In the genomic region with DNA sequence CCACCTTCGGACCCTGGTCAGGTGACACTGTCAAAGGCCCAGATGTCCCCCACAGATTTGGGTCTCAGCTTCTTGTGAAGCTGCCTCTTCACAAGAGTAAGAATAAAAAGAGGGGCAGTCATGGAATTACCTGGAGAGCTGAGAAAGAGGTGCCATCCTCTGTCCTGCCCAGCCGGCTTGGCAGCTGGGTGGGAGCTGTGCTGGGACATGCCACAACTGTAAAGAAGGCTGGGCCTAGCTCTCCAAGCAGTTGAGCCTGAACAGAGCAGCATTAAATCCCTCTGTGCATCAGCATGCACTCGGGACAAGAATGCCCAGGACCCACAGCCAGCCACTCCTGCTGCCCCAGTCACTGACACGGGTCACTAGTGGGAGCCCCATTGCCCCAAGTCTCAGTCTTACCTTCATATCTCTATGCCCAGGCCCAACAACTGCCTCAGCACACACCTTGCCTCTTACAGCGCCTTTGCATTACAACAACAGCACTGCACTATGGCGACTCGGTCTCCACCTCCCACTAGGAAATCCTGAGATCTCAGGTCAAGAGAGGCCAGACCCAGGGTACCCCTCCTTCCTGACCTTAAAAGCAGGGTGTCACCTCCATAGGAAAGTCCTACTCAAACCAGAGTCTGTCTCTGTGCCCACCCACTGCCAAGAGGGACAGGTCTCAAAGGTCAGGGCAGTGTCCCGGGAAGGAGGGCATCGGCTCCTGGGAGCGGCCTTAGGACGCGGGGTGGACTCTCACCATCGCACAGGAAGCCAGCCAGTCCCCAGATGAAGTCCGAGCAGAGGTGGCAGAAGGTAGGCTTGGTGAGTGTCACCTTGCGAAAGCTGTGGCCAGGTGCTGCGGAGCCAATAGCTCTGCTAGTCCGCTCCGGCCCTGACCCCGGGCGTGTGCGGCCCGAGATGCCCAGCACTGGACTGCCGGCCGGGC, we compare ENCODE assay signal across 8 mouse cellular contexts. TPM values are rescaled to one million over a fixed set of nuclear protein-coding genes. Genes with fewer than 3 reads are reported as not detected.
DNase-seq lines count a peak whose midpoint lies in the region; ATAC-seq and TF ChIP-seq lines count a peak whose summit lies in the region.

Gene Idua, plus strand, starts transcription at position 634 of the 934 bp plus-strand sequence.

- 0 out of 2 replicates have a peak, but pooled peaks cover 4% of the 10 kb centered on the region for H3K27me3 ChIP-seq in limb, embryonic 13.5 days
- H3K27me3 ChIP-seq in neural tube, embryonic 13.5 days, result no peaks in the 10 kb centered on the region

- intact Hi-C loops in heart, postnatal 10 days (cut with DNase I), result loop anchor here (10.0 kb wide), 1 partner anchor 525 kb away; the partner anchor contains the start of genes Ccdc18 and Tmed5

- peak within 1 kb of the TSS; percentile 95 for H3K4me3 ChIP-seq in cortical plate, adult 2 months (ENCODE audit: insufficient read depth, low read length)
- H3K4me3 ChIP-seq in limb, embryonic 13.5 days, result peak within 1 kb of the TSS; percentile 88
- H3K4me3 ChIP-seq in neural tube, embryonic 13.5 days, result peak within 1 kb of the TSS; percentile 76

- peak; percentile 60 for ATAC-seq in limb, embryonic 13.5 days (ENCODE audit: low FRiP score, low read depth)
- peak; percentile 59 for ATAC-seq in neural tube, embryonic 13.5 days (ENCODE audit: low read depth)

- peaks cover 11% of the 10 kb centered on the region for H3K4me1 ChIP-seq in cortical plate, adult 2 months (ENCODE audit: control insufficient read depth, insufficient read depth, low read length)
- H3K4me1 ChIP-seq in limb, embryonic 13.5 days, result peaks cover 14% of the 10 kb centered on the region
- H3K4me1 ChIP-seq in neural tube, embryonic 13.5 days (replicated peaks), result peaks cover 25% of the 10 kb centered on the region

- WGBS in limb, embryonic 13.5 days, result 8% methylated on average over 24 of the region's 24 CpGs
- 9% methylated on average over 24 of the region's 24 CpGs for WGBS in neural tube, embryonic 13.5 days

- H3K27ac ChIP-seq in cortical plate, adult 2 months (ENCODE audit: insufficient read depth, low read length), result no peak within 1 kb of the TSS
- H3K27ac ChIP-seq in limb, embryonic 13.5 days, result no peak within 1 kb of the TSS; the same call in 1 of the 2 replicates
- peak within 1 kb of the TSS; percentile 50; the same call in 1 of the 2 replicates for H3K27ac ChIP-seq in neural tube, embryonic 13.5 days (replicated peaks)

- H3K9me3 ChIP-seq in limb, embryonic 13.5 days, result no peaks in the 10 kb centered on the region
- no peaks in the 10 kb centered on the region for H3K9me3 ChIP-seq in neural tube, embryonic 13.5 days

- H3K4me2 ChIP-seq in limb, embryonic 13.5 days (replicated peaks), result peak within 1 kb of the TSS; percentile 93
- H3K4me2 ChIP-seq in neural tube, embryonic 13.5 days, result peak within 1 kb of the TSS; percentile 71

- H3K9ac ChIP-seq in limb, embryonic 13.5 days, result peak within 1 kb of the TSS; percentile 94
- H3K9ac ChIP-seq in neural tube, embryonic 13.5 days, result peak within 1 kb of the TSS; percentile 93

- TF ChIP-seq CTCF in cortical plate, adult 2 months (IDR thresholded peaks at IDR 0.05; ENCODE audit: extremely low read depth, insufficient read depth, low read length), result no peak

- no peak for TF ChIP-seq POLR2A in cortical plate, adult 2 months (IDR thresholded peaks at IDR 0.05; ENCODE audit: extremely low read depth, insufficient read depth, low read length)

- no peak for DNase-seq in frontal cortex, adult 2 months (ENCODE audit: extremely low spot score in 1 of 2, low spot score in 1 of 2)
- no peak for DNase-seq in frontal cortex, postnatal 25 days (ENCODE audit: low spot score in 2 of 2)
- peak; percentile 26 for DNase-seq in 416B (ENCODE audit: low read depth)
- no peak for DNase-seq in heart, postnatal 10 days
- DNase-seq in spleen, postnatal 4 days (ENCODE audit: low spot score in 2 of 2), result no peak

- peaks cover 32% of the 10 kb centered on the region for H3K36me3 ChIP-seq in limb, embryonic 13.5 days
- H3K36me3 ChIP-seq in neural tube, embryonic 13.5 days, result peaks cover 36% of the 10 kb centered on the region

RNA-seq across cellular contexts. Expression of gene Idua, which starts in this region (rescaled TPM):
- 29.2 and 29.7 TPM in 2 replicates for polyA plus RNA-seq in frontal cortex, adult 2 months (2012; rRNA removed)
- 24.0 and 29.1 TPM in 2 replicates for polyA plus RNA-seq in cortical plate, adult 2 months (2012; rRNA removed)
- total RNA-seq in heart, postnatal 10 days (2021), result 10 to 100 TPM; 13.2 to 14.6 TPM
- polyA plus RNA-seq in limb, embryonic 13.5 days (2015; fragmentation: Nextera tagmentation; extraction: Ambion mirVana), result 16.2 and 18.2 TPM in 2 replicates
- polyA plus RNA-seq in neural tube, embryonic 13.5 days (2015; fragmentation: Nextera tagmentation; extraction: Ambion mirVana), result 8.3 and 9.2 TPM in 2 replicates
